Mouse (Mus musculus) liver, embryonic 14.5 days (tissue): ENCODE measurements at regions not wholly inside any gene's neighbourhood (a gene's known extent, or its start where the extent isn't known, plus 50 kb on each side); places are given as distances from the start of the nearest gene placed in this dataset.

Source experiments
- CTCF ChIP-seq: IDR thresholded peaks from 2 replicates; pipeline ENCODE4 v1.5.1; 2016; ENCODE audit warnings: antibody characterized with exemption, low read depth, control low read depth
- EP300 ChIP-seq: IDR thresholded peaks from 2 replicates; pipeline ENCODE4 v1.6.1; 2016; ENCODE audit warnings: antibody characterized with exemption, low read depth

GRCm38 (mm10) chr13:16769848-16770422 is 758.3 kb downstream of the Inhba start:
- TF ChIP-seq CTCF: no peak
- no peak for TF ChIP-seq EP300
